Mouse (Mus musculus) frontal cortex, postnatal 36 days (tissue): ENCODE measurements at regions not wholly inside any gene's neighbourhood (a gene's known extent, or its start where the extent isn't known, plus 50 kb on each side); places are given as distances from the start of the nearest gene placed in this dataset.

Experiments used
- DNase-seq, 2 experiments: peaks; one replicate each; pipeline ENCODE4 v3.0.0; 2022; ENCODE audit warnings: low spot score in 2 of 2

GRCm38 (mm10) chr15:17569205-17569604 is 840.6 kb downstream of the Cdh9 start:
- DNase-seq, result no peak

GRCm38 (mm10) chr15:17588617-17589016 is 860.1 kb downstream of the Cdh9 start:
- DNase-seq, result no peak

GRCm38 (mm10) chr15:17604402-17604801 is 875.8 kb downstream of the Cdh9 start:
- DNase-seq, result peak in 1 of 2 experiments; percentile 11

- DNase-seq, result peak in 1 of 2 experiments; percentile 13
Measured at GRCm38 (mm10) chr15:17614945-17615344, 886.4 kb downstream of the Cdh9 start.

GRCm38 (mm10) chr15:17641218-17641617 is 912.7 kb downstream of the Cdh9 start:
- DNase-seq, result no peak
